Mouse (Mus musculus) liver, embryonic 16.5 days (tissue): ENCODE measurements around the gene Ern1. TPM values are rescaled to one million over a fixed set of nuclear protein-coding genes. Genes with fewer than 3 reads are reported as not detected.

Experiments
- ATAC-seq: fragments of 200-750 bp; cut with Nextera tagmentation; 2 replicates; pipeline ENCODE4 v1.8.0; 2017; ENCODE audit warnings: low read depth, mild to moderate bottlenecking, moderate number of reproducible peaks, moderate library complexity
- H3K27ac ChIP-seq: fragments of 300-500 bp; sonication (generic); 2 replicates; pipeline ENCODE4 v1.5.1; 2014; ENCODE audit warnings: mild to moderate bottlenecking, low read length
- H3K27me3 ChIP-seq: fragments of 300-500 bp; sonication (generic); 2 replicates; pipeline ENCODE4 v1.6.1; 2014; ENCODE audit warnings: low read depth, low read length, mixed read lengths; ENCODE audit not compliant: control insufficient read depth, insufficient read depth
- H3K36me3 ChIP-seq: fragments of 300-500 bp; sonication (generic); 2 replicates; pipeline ENCODE4 v1.6.1; 2014; ENCODE audit warnings: mild to moderate bottlenecking; ENCODE audit not compliant: control insufficient read depth, insufficient read depth
- H3K4me1 ChIP-seq: fragments of 300-500 bp; sonication (generic); 2 replicates; pipeline ENCODE4 v1.6.1; 2014; ENCODE audit warnings: low read depth, low read length, mixed read lengths; ENCODE audit not compliant: control insufficient read depth
- H3K4me2 ChIP-seq: fragments of 300-500 bp; sonication (generic); 2 replicates; pipeline ENCODE4 v1.6.1; 2014; ENCODE audit warnings: low read depth, low read length, mixed read lengths
- H3K4me3 ChIP-seq: fragments of 300-500 bp; sonication (generic); 2 replicates; pipeline ENCODE4 v1.5.1; 2014; ENCODE audit warnings: low read depth, mild to moderate bottlenecking, low read length
- H3K9ac ChIP-seq: fragments of 300-500 bp; sonication (generic); 2 replicates; pipeline ENCODE4 v1.6.1; 2014; ENCODE audit warnings: low read depth, low read length
- H3K9me3 ChIP-seq: fragments of 300-500 bp; sonication (generic); replicated peaks from 2 replicates; pipeline ENCODE4 v1.6.1; 2016; ENCODE audit warnings: low read length; ENCODE audit not compliant: control insufficient read depth
- WGBS: fragments of 180-500 bp; shearing (Covaris S2); extraction: QIAGEN DNeasy Blood & Tissue Kit; methylation state at CpG from one replicate; pipeline ENCODE4 v1.1.7; 2014; ENCODE audit not compliant: insufficient replicate concordance; 5-methylcytosine and 5-hydroxymethylcytosine counted together
- polyA plus RNA-seq: library from polyadenylated mRNA; unstranded; fragments of >200 nt; fragmentation: Nextera tagmentation; extraction: Ambion mirVana; gene quantifications from 2 replicates; pipeline ENCODE4 v1.2.1, GENCODE M21; 2015

Ern1 gene
- polyA plus RNA-seq, 1 experiment from 2014 or later = 5.2 TPM

GRCm38 (mm10) chr11:106374559-106374958 is 113.1 kb downstream of the Ern1 start:
- Histone ChIP-seq H3K4me1 (no peaks in the 10 kb centered on the region), H3K9ac (no peak overlapping the region), H3K36me3 (no peaks in the 10 kb centered on the region), H3K27me3 (no peaks in the 10 kb centered on the region), H3K4me2 (no peak overlapping the region), H3K4me3 (no peak overlapping the region), H3K9me3 (no peaks in the 10 kb centered on the region), H3K27ac (no peak overlapping the region)
- no peak for ATAC-seq
- 34% methylated on average over 9 of the region's 9 CpGs for WGBS

DNA sequence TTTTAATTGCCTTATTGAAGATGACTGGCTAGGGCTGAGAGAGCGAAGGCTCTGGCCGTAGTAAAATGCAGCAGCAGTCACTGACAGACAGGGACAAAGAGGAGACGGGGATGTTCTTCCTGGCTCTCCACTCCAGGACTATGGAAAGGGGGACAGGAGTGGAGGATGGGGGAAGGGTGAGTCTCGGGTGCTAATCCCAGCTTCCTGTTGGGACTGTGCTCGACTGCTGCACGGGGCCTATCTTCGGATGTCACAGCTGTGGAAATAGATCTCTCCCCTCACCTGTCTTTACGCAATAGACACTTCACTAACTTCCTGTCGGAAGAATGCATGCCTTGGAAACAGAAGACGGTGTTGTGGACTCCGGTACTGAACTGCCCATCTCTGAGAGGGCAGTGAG is 113.7 kb downstream of the Ern1 start:
- no peak for ATAC-seq
- Histone ChIP-seq H3K4me1 (no peaks in the 10 kb centered on the region), H3K4me3 (no peak overlapping the region), H3K36me3 (no peaks in the 10 kb centered on the region), H3K9ac (no peak overlapping the region), H3K4me2 (no peak overlapping the region), H3K27ac (no peak overlapping the region), H3K27me3 (no peaks in the 10 kb centered on the region), H3K9me3 (no peaks in the 10 kb centered on the region)
- WGBS = 40% methylated on average over 11 of the region's 11 CpGs

DNA sequence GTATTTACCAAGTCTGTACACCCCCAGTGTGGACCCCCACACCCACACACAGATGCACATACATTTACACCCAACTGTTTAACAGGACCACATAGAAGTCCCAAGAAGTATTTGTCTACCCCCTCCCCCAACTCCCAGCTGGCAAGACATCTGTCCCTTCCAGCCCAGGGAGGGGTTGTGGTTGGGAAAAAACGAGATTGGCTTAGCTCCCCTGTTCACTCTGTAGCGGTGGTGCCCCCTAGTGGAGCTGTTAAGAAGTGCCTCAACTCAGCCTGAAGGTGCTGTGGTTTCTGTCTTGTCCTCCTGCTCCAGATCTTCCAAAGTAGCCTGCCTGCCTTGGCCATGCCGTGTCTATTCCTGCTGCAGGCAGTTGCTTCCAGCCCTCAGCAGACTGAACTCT is 121.3 kb downstream of the Ern1 start:
- no peak overlapping the region for H3K4me2 ChIP-seq
- no peak overlapping the region for H3K9ac ChIP-seq
- no peak overlapping the region for H3K27ac ChIP-seq
- H3K36me3 ChIP-seq = no peaks in the 10 kb centered on the region
- no peaks in the 10 kb centered on the region for H3K27me3 ChIP-seq
- 0 out of 2 replicates have a peak, but pooled peaks have one; percentile 16 for ATAC-seq
- H3K9me3 ChIP-seq = no peaks in the 10 kb centered on the region
- 3% methylated on average over 3 of the region's 3 CpGs for WGBS
- H3K4me3 ChIP-seq = no peak overlapping the region
- no peaks in the 10 kb centered on the region; the same call in 1 of the 2 replicates for H3K4me1 ChIP-seq

DNA sequence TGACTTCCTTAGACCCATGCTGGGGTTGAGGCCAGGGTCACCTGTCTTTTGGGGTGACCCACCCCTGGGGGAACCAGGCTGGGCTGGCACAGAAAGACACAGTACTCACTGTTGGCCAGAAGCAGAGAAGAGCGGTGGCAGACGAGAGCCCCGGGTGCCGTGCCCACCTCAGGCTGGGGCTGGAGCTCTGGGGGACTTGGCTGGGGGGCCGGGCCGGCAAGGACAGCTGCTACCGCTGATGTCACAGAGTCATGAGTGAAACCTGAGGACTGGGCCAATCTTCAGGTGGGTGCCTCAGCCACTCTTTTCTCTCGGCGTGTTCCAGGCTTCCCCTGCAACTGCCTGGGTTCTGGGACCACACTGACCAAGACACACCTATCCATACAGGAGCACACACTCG is 122.3 kb downstream of the Ern1 start, which contains the start of gene Prr29:
Gene Prr29, plus strand, starts transcription at position 107 of the 400 bp plus-strand sequence.
- no peaks in the 10 kb centered on the region; the same call in 1 of the 2 replicates for H3K4me1 ChIP-seq
- no peak within 1 kb of the TSS for H3K9ac ChIP-seq
- no peak within 1 kb of the TSS for H3K4me3 ChIP-seq
- H3K36me3 ChIP-seq = no peaks in the 10 kb centered on the region
- ATAC-seq = no peak
- H3K9me3 ChIP-seq = no peaks in the 10 kb centered on the region
- H3K4me2 ChIP-seq = no peak within 1 kb of the TSS
- H3K27me3 ChIP-seq = no peaks in the 10 kb centered on the region
- WGBS = 57% methylated on average over 10 of the region's 10 CpGs
- H3K27ac ChIP-seq = no peak within 1 kb of the TSS

- Histone ChIP-seq H3K9me3 (no peaks in the 10 kb centered on the region), H3K27me3 (no peaks in the 10 kb centered on the region), H3K4me3 (no peak overlapping the region), H3K4me2 (no peak overlapping the region), H3K27ac (no peak overlapping the region), H3K4me1 (no peaks in the 10 kb centered on the region; the same call in 1 of the 2 replicates), H3K36me3 (no peaks in the 10 kb centered on the region), H3K9ac (no peak overlapping the region)
- no peak for ATAC-seq
- 24% methylated on average over 11 of the region's 11 CpGs for WGBS
These were observed 122.9 kb downstream of the Ern1 start for GRCm38 (mm10) chr11:106364712-106365111.

- Histone ChIP-seq H3K4me3 (no peak overlapping the region), H3K27me3 (no peaks in the 10 kb centered on the region), H3K27ac (no peak overlapping the region), H3K4me2 (no peak overlapping the region), H3K36me3 (no peaks in the 10 kb centered on the region), H3K4me1 (no peaks in the 10 kb centered on the region), H3K9me3 (no peaks in the 10 kb centered on the region), H3K9ac (no peak overlapping the region)
- no peak for ATAC-seq
- 15% methylated on average over 5 of the region's 5 CpGs for WGBS
These were observed 128.3 kb downstream of the Ern1 start for GRCm38 (mm10) chr11:106359350-106359749.

GRCm38 (mm10) chr11:106355382-106356128 is 132.1 kb downstream of the Ern1 start:
- Histone ChIP-seq H3K36me3 (no peaks in the 10 kb centered on the region), H3K4me1 (no peaks in the 10 kb centered on the region), H3K9me3 (no peaks in the 10 kb centered on the region), H3K27me3 (no peaks in the 10 kb centered on the region), H3K27ac (no peak overlapping the region), H3K4me3 (no peak overlapping the region), H3K4me2 (0 out of 2 replicates have a peak overlapping the region, but pooled peaks have one; percentile 11), H3K9ac (no peak overlapping the region)
- ATAC-seq = 0 out of 2 replicates have a peak, but pooled peaks have one; percentile 27
- WGBS = 19% methylated on average over 19 of the region's 19 CpGs

DNA sequence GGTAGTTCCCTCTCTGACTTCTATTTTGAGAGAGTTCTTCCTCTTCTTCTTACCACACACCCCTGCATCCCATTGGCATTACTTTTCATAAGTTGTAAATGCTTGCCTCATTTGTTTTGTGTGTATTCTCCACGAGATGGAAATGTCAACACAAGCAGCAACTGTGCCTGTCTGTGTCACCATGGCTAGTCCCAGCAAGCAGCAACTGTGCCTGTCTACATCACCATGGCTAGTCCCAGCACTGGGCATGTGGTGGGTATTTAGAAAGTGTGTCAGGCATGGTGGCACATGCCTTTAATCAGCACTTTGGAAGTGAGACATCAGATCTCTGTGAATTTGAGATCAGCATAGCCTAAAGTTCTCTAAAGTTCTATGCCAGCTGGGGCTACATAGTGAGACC is 133.5 kb downstream of the Ern1 start:
- no peaks in the 10 kb centered on the region for H3K4me1 ChIP-seq
- no peak overlapping the region for H3K4me3 ChIP-seq
- no peak overlapping the region for H3K4me2 ChIP-seq
- ATAC-seq = no peak
- no peaks in the 10 kb centered on the region for H3K27me3 ChIP-seq
- no peaks in the 10 kb centered on the region for H3K36me3 ChIP-seq
- no peak overlapping the region for H3K27ac ChIP-seq
- H3K9ac ChIP-seq = no peak overlapping the region
- 22% methylated on average over 1 of the region's 1 CpGs for WGBS
- H3K9me3 ChIP-seq = no peaks in the 10 kb centered on the region

GRCm38 (mm10) chr11:106353188-106353587 is 134.5 kb downstream of the Ern1 start, which contains the start of gene Scn4a:
Scn4a (minus strand) TSS chr11:106353288.
- H3K4me3 ChIP-seq = no peak within 1 kb of the TSS
- no peaks in the 10 kb centered on the region for H3K9me3 ChIP-seq
- no peak for ATAC-seq
- WGBS = 78% methylated on average over 12 of the region's 12 CpGs
- no peaks in the 10 kb centered on the region for H3K4me1 ChIP-seq
- H3K9ac ChIP-seq = no peak within 1 kb of the TSS
- H3K27me3 ChIP-seq = no peaks in the 10 kb centered on the region
- no peaks in the 10 kb centered on the region for H3K36me3 ChIP-seq
- no peak within 1 kb of the TSS for H3K27ac ChIP-seq
- no peak within 1 kb of the TSS for H3K4me2 ChIP-seq
